Mouse (Mus musculus) CH12.LX (cell line): ENCODE results near the gene Gm21969.

ENCODE experiments used
- CTCF ChIP-seq, 2 experiments: IDR thresholded peaks in 1 of 2; conservative IDR thresholded peaks in 1 of 2; 2 replicates each; pipeline ENCODE4 v1.5.1; 2011 to 2012; ENCODE audit warnings: low read depth in 2 of 2, low read length in 2 of 2, improper control_type of control experiment in 1 of 2, inconsistent platforms in 1 of 2, mild to moderate bottlenecking in 1 of 2, moderate library complexity in 1 of 2
- MXI1 ChIP-seq: IDR thresholded peaks from 2 replicates; pipeline ENCODE4 v1.6.1; 2011; ENCODE audit warnings: mild to moderate bottlenecking, low read depth, low read length, improper control_type of control experiment
- NRF1 ChIP-seq: IDR thresholded peaks from 2 replicates; pipeline ENCODE4 v1.6.1; 2014; ENCODE audit warnings: low read depth, mild to moderate bottlenecking, inconsistent platforms, low read length, improper control_type of control experiment, moderate library complexity
- POLR2A ChIP-seq: IDR thresholded peaks from 2 replicates; pipeline ENCODE4 v1.6.1; 2011; ENCODE audit warnings: low read depth, mild to moderate bottlenecking, improper control_type of control experiment, low read length
- TCF12 ChIP-seq: IDR thresholded peaks from 2 replicates; pipeline ENCODE4 v1.6.1; 2014; ENCODE audit warnings: low read depth, mild to moderate bottlenecking, inconsistent platforms, low read length, improper control_type of control experiment
- UBTF ChIP-seq: IDR thresholded peaks from 2 replicates; pipeline ENCODE4 v1.6.1; 2012; ENCODE audit warnings: low read depth, mild to moderate bottlenecking, inconsistent platforms, low read length, improper control_type of control experiment, moderate library complexity
- ZC3H11A ChIP-seq: IDR thresholded peaks from 2 replicates; pipeline ENCODE4 v1.6.1; 2012; ENCODE audit warnings: low read depth, mild to moderate bottlenecking, inconsistent platforms, low read length, improper control_type of control experiment

DNA sequence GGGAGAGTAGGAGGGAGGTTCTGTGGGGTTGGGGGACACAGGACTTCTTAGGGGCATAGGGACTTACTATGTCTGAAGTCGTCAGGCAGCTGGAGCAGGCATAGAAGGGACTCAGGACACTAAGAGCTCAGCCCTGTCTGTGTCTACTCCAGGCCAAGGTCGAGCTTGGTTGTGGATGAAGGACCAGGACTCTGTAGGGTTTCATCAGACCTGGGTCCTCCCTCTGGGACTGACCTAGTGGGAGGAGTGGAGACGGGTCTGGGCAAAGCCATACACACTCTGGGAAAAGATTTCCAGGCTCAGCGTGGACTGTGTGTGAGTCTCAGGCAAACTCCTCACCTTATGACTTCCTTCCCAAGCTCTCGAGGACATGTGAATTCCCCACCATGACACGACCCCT lies 16.8 kb downstream of the Gm21969 start:
- TF ChIP-seq CTCF (conservative IDR thresholded peaks at IDR 0.05 in 1 of 2, IDR thresholded peaks at IDR 0.05 in 1 of 2; ENCODE audit: low read depth in 2 of 2, low read length in 2 of 2) (no peak), MXI1 (no peak), NRF1 (no peak), ZC3H11A (no peak), POLR2A (no peak), TCF12 (no peak), UBTF (no peak)
